Comparison of ENCODE assay signal across 33 mouse cellular contexts in genomic region chr13:29040331-29040730, GRCm38 (mm10).
"Had no signal": no experiment of that assay in that cellular context is flagged by ENCODE, and none has a peak within 500 bp of the region (broad histone marks: within the 10 kb centered on the region; RNA-seq: fewer than 3 reads in every experiment).

No protein-coding gene starts in this region.

- H3K4me3 ChIP-seq: limb, embryonic 10.5 days; limb, embryonic 12.5 days; limb, embryonic 13.5 days; limb, embryonic 15.5 days; liver, embryonic 12.5 days; liver, embryonic 13.5 days; liver, embryonic 15.5 days; lung, embryonic 15.5 days; megakaryocyte, embryonic 14.5 days; midbrain, embryonic 10.5 days; midbrain, embryonic 12.5 days; midbrain, embryonic 13.5 days; midbrain, embryonic 15.5 days; myocyte; neural tube, embryonic 12.5 days; neural tube, embryonic 13.5 days had no signal

- ATAC-seq: liver, embryonic 12.5 days; liver, postnatal 0 days; lung, postnatal 0 days; midbrain, embryonic 13.5 days; midbrain, embryonic 15.5 days; midbrain, embryonic 16.5 days had no signal

- H3K9me3 ChIP-seq: limb, embryonic 10.5 days; limb, embryonic 12.5 days; limb, embryonic 13.5 days; limb, embryonic 15.5 days; liver, embryonic 12.5 days; liver, embryonic 13.5 days; liver, embryonic 15.5 days; lung, embryonic 15.5 days; midbrain, embryonic 10.5 days; midbrain, embryonic 12.5 days; midbrain, embryonic 13.5 days; midbrain, embryonic 15.5 days; neural tube, embryonic 12.5 days; neural tube, embryonic 13.5 days had no signal

- DNase-seq: left cerebral cortex, postnatal 4 days; liver; liver, embryonic 13.5 days; liver, postnatal 0 days; lung, adult 18-20 months; lung, adult 2 months; lung, embryonic 14.5 days; lung, postnatal 10 days; lung, postnatal 14 days; lung, postnatal 36 days; lung, postnatal 4 days; midbrain, embryonic 14.5 days had no signal

- H3K4me1 ChIP-seq: liver, embryonic 13.5 days; liver, embryonic 15.5 days; lung, embryonic 15.5 days; megakaryocyte, embryonic 14.5 days; midbrain, embryonic 15.5 days; neural tube, embryonic 12.5 days; neural tube, embryonic 13.5 days had no signal

- H3K27me3 ChIP-seq: limb, embryonic 12.5 days; limb, embryonic 13.5 days; limb, embryonic 15.5 days; liver, embryonic 12.5 days; liver, embryonic 13.5 days; liver, embryonic 15.5 days; lung, embryonic 15.5 days; megakaryocyte, embryonic 14.5 days; midbrain, embryonic 12.5 days; midbrain, embryonic 13.5 days; midbrain, embryonic 15.5 days; neural tube, embryonic 12.5 days; neural tube, embryonic 13.5 days had no signal

- H3K27ac ChIP-seq: limb, embryonic 10.5 days; limb, embryonic 12.5 days; limb, embryonic 13.5 days; limb, embryonic 15.5 days; liver, embryonic 12.5 days; liver, embryonic 13.5 days; liver, embryonic 14.5 days; liver, embryonic 15.5 days; lung, embryonic 15.5 days; macrophage; midbrain, embryonic 10.5 days; midbrain, embryonic 12.5 days; midbrain, embryonic 13.5 days; midbrain, embryonic 15.5 days; neural tube, embryonic 12.5 days; neural tube, embryonic 13.5 days had no signal

- H3K9ac ChIP-seq: limb, embryonic 12.5 days; limb, embryonic 13.5 days; limb, embryonic 15.5 days; liver, embryonic 12.5 days; liver, embryonic 13.5 days; liver, embryonic 14.5 days; liver, embryonic 15.5 days; liver, postnatal 0 days; lung, embryonic 14.5 days; lung, embryonic 15.5 days; midbrain, embryonic 12.5 days; midbrain, embryonic 13.5 days; midbrain, embryonic 15.5 days; neural tube, embryonic 12.5 days; neural tube, embryonic 13.5 days had no signal

- H3K4me2 ChIP-seq: limb, embryonic 12.5 days; limb, embryonic 13.5 days; limb, embryonic 15.5 days; liver, embryonic 11.5 days; liver, embryonic 12.5 days; liver, embryonic 13.5 days; liver, embryonic 15.5 days; lung, embryonic 14.5 days; lung, embryonic 15.5 days; midbrain, embryonic 11.5 days; midbrain, embryonic 12.5 days; midbrain, embryonic 13.5 days; midbrain, embryonic 15.5 days; neural tube, embryonic 12.5 days; neural tube, embryonic 13.5 days had no signal

- H3K36me3 ChIP-seq: limb, embryonic 10.5 days; limb, embryonic 12.5 days; limb, embryonic 13.5 days; limb, embryonic 15.5 days; liver, embryonic 12.5 days; liver, embryonic 13.5 days; liver, embryonic 15.5 days; lung, embryonic 15.5 days; midbrain, embryonic 10.5 days; midbrain, embryonic 12.5 days; midbrain, embryonic 13.5 days; midbrain, embryonic 15.5 days; neural tube, embryonic 12.5 days; neural tube, embryonic 13.5 days had no signal
